Mouse (Mus musculus): ENCODE measurements around the gene Nfs1. TPM values are rescaled to one million over a fixed set of nuclear protein-coding genes. Genes with fewer than 3 reads are reported as not detected.

Gene Nfs1
- total and polyA plus RNA-seq, 3 experiments = 64.5 to 83.9 TPM; not detected in 1

- peaks cover 3 to 12% of the 10 kb centered on the region in 2 experiments for H3K4me1 ChIP-seq (ENCODE audit: control insufficient read depth in 1 of 2, insufficient read depth in 2 of 2, low read length in 2 of 2)
- peaks cover 8% of the 10 kb centered on the region for H3K79me2 ChIP-seq (ENCODE audit: control insufficient read depth, insufficient read depth, low read length, poor library complexity)
- no peak overlapping the region for H3K9ac ChIP-seq (ENCODE audit: control insufficient read depth, low read depth, low read length, poor library complexity, severe bottlenecking)
- no peak overlapping the region for H3K27ac ChIP-seq (ENCODE audit: control insufficient read depth, low read depth, low read length)
- TF ChIP-seq USF1 (IDR thresholded peaks at IDR 0.05; ENCODE audit: low read depth, low read length) (no peak), RCOR1 (IDR thresholded peaks at IDR 0.05; ENCODE audit: low read depth, low read length) (peak; percentile 47; the same call in 1 of the 2 replicates), TCF12 (IDR thresholded peaks at IDR 0.05; ENCODE audit: low read depth, low read length) (no peak), ZMIZ1 (IDR thresholded peaks at IDR 0.05; ENCODE audit: low read depth, low read length) (no peak), GATA1 (IDR thresholded peaks at IDR 0.05; ENCODE audit: low read depth, low read length) (no peak), ETS1 (IDR thresholded peaks at IDR 0.05; ENCODE audit: low read depth, low read length) (no peak)
- no peaks in the 10 kb centered on the region for H3K27me3 ChIP-seq (ENCODE audit: control insufficient read depth in 1 of 2, insufficient read depth in 2 of 2, low read length in 2 of 2)
- DNase-seq (ENCODE audit: low read depth, low spot score) = no peak
- H3K4me3 ChIP-seq (ENCODE audit: control insufficient read depth in 1 of 2, insufficient read depth in 1 of 2, low read depth in 2 of 2, low read length in 2 of 2) = no peak overlapping the region
- no peaks in the 10 kb centered on the region for H3K9me3 ChIP-seq (replicated peaks; ENCODE audit: insufficient read depth, low read length)
- peaks cover 0 to 12% of the 10 kb centered on the region in 2 experiments; a peak in 2 of 4 replicates for H3K36me3 ChIP-seq (ENCODE audit: control insufficient read depth in 1 of 2, insufficient read depth in 2 of 2, low read length in 2 of 2)
These were observed 49.3 kb upstream of the Nfs1 start for GRCm38 (mm10) chr2:156193066-156193862.

- Histone ChIP-seq H3K27me3 (ENCODE audit: control insufficient read depth in 1 of 2, insufficient read depth in 2 of 2, low read length in 2 of 2) (no peaks in the 10 kb centered on the region), H3K4me1 (ENCODE audit: control insufficient read depth in 1 of 2, insufficient read depth in 2 of 2, low read length in 2 of 2) (peaks cover 0 to 8% of the 10 kb centered on the region in 2 experiments; a peak in 3 of 4 replicates), H3K27ac (ENCODE audit: control insufficient read depth, low read depth, low read length) (no peak overlapping the region), H3K79me2 (ENCODE audit: control insufficient read depth, insufficient read depth, low read length, poor library complexity) (peaks cover 2% of the 10 kb centered on the region), H3K4me3 (ENCODE audit: control insufficient read depth in 1 of 2, insufficient read depth in 1 of 2, low read depth in 2 of 2, low read length in 2 of 2) (no peak overlapping the region), H3K36me3 (ENCODE audit: control insufficient read depth in 1 of 2, insufficient read depth in 2 of 2, low read length in 2 of 2) (peaks cover 0 to 8% of the 10 kb centered on the region in 2 experiments; a peak in 2 of 4 replicates), H3K9ac (ENCODE audit: control insufficient read depth, low read depth, low read length, poor library complexity, severe bottlenecking) (no peak overlapping the region), H3K9me3 (replicated peaks; ENCODE audit: insufficient read depth, low read length) (no peaks in the 10 kb centered on the region)
- no peak for DNase-seq (ENCODE audit: low read depth, low spot score)
- TF ChIP-seq KAT2A (conservative IDR thresholded peaks at IDR 0.05; ENCODE audit: low read depth, low read length) = no peak
- TF ChIP-seq MAFK (IDR thresholded peaks at IDR 0.05; ENCODE audit: borderline replicate concordance, low read depth, low read length) = no peak
- no peak for TF ChIP-seq NRF1 (IDR thresholded peaks at IDR 0.05; ENCODE audit: insufficient read depth, low read depth, low read length, poor library complexity, severe bottlenecking)
- TF ChIP-seq USF1 (IDR thresholded peaks at IDR 0.05; ENCODE audit: low read depth, low read length) = no peak
- TF ChIP-seq ZMIZ1 (IDR thresholded peaks at IDR 0.05; ENCODE audit: low read depth, low read length) = no peak
- TF ChIP-seq TAL1 (IDR thresholded peaks at IDR 0.05; ENCODE audit: low read length) = no peak
- TF ChIP-seq SIN3A (IDR thresholded peaks at IDR 0.05; ENCODE audit: low read length) = no peak
- no peak for TF ChIP-seq RAD21 (IDR thresholded peaks at IDR 0.05; ENCODE audit: low read depth, low read length)
- TF ChIP-seq GABPA (IDR thresholded peaks at IDR 0.05; ENCODE audit: low read depth, low read length) = no peak
- no peak for TF ChIP-seq USF2 (IDR thresholded peaks at IDR 0.05; ENCODE audit: borderline replicate concordance in 1 of 2, insufficient read depth in 1 of 2, low read depth in 1 of 2, low read length in 2 of 2)
- no peak for TF ChIP-seq MAX (IDR thresholded peaks at IDR 0.05; ENCODE audit: low read length)
- TF ChIP-seq E2F4 (IDR thresholded peaks at IDR 0.05; ENCODE audit: borderline replicate concordance, low read depth, low read length) = no peak
- TF ChIP-seq CHD2 (IDR thresholded peaks at IDR 0.05; ENCODE audit: low read length) = no peak
These were observed 48.1 kb upstream of the Nfs1 start for GRCm38 (mm10) chr2:156192068-156192467.

Data from MEL (cell line).